Mouse (Mus musculus) brain, embryonic 18.5 days (tissue): ENCODE measurements at regions not wholly inside any gene's neighbourhood (a gene's known extent, or its start where the extent isn't known, plus 50 kb on each side); places are given as distances from the start of the nearest gene placed in this dataset.

Experiments used
- DNase-seq: peaks from one replicate; pipeline ENCODE4 v3.0.0-alpha.2; 2012; ENCODE audit warnings: low read depth, low spot score

DNA sequence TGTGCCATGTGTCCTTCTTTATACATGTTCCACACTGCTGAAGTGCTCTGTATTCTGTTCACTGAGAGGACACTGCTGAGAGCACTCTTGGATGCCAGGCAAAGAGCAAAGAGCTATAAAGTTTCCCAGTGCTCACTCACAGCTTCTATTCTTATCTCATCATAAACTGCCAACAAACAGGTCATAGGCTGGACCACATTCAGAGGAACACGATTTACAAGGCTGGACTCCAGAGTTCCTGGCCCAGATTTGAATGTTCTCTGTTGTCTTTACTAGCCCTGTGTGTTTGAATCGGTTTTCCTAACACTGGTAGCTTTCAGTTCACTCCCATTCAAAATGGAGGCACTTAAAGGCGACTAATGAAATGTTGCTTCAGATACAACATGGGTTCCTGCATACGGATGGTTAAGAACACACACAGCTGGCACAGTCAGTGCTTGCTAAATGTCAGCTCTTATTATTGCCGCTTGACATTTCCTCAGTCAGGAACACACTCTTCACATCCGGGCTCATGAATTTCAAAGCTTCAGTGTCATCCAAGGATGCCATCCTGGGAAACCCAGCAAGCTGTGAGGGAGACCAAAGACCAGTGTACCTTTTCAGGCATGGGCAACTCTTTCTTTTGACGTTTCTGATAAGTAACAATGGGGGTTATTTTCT lies 1203.8 kb downstream of the Gsdmc2 start:
- DNase-seq: no peak

DNA sequence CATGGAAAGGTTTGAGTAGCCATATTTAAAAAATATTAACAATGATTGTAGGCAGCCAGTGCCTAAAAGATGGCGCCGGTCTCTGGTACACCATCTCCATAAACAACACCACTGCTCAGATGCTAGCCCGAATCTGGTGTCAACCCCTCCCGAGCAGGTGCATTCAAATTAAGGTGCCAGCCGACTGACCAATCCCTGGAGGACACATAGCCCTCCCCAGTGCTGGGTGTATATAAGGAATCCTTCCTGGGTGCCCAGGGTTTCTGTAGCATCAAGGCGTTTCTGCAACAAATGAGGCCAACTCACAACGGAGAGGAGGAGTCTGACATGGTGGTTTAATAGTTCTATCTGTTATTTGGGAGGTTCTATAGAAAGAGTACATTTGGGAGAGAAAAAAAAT lies 1219.6 kb downstream of the Gsdmc2 start:
- DNase-seq: no peak

DNA sequence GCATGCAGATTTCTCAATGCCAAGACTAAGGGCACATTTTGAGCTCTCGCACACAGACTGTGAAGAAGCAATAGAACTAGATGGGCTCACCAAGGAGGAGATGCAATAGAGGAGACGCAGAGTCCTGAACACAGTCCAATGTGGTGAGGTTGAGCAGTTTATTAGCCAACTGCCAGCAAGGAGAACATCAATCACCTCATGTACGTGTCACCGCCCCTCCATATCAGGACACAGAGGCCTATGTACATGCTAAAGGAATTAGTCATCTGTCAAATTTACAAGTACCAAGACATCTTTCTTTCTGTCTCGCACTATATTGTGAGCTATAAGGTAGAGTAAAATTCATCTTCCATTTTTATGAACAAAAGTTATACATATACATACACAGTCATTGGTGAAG lies 1228.9 kb downstream of the Gsdmc2 start:
- DNase-seq: no peak

DNA sequence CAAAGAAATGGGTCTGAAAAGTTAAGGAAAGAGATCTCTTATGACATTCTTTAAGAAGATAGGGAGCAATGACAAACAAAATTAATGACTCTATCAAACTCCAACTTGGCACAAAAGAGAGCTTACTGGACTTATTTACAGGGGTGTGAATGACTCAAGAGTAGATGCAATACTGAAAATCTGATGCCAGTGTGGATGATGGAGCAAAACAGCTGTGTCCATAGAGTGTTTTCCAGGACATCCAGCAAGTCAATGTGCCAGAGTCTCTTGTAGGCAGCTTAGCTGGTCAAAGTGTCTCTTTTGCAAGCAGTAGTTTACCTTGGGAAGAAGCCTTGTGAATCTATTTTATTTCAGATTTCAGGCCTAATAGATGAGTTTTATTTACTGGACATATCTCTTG lies 1248.2 kb downstream of the Gsdmc2 start:
- DNase-seq: no peak

DNA sequence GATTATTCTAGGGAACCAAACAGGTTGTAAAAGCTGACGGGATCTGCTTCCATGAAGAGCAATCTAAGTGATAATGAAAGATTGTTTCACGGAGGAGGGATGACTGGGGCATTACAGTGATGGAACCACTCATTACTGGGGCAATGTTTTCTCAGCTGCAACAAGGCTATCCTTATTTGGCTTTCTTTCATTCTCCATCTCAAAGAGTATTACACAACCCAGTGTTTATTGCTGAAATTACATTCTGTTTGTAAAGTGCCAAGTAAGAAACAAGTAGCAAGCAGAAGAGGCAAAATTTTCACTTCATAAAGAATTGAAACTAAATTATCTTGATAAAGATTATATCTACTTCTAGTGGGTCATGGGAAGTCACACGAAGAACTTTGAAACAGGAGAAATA lies 1256.4 kb downstream of the Gsdmc2 start:
- no peak for DNase-seq

DNA sequence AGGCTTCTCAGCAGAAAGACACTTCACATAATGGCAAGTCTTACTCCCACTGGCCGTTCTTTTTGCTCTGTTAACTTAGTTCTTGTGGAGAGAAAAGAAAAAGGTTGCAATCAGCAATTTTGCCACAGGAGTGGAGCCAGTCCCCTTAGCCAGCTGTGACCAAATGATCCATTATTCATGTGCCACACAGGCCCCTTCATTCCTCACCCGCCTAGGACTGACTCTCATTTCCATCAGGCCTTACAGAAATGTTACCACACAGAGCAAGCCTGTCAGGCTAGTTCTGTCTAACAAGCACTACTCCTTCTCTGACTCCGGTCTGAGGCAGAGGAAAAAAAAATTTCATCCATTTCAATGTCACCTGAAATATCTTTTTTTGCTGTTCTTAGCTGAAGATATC lies 1266.2 kb downstream of the Gsdmc2 start:
- no peak for DNase-seq

DNA sequence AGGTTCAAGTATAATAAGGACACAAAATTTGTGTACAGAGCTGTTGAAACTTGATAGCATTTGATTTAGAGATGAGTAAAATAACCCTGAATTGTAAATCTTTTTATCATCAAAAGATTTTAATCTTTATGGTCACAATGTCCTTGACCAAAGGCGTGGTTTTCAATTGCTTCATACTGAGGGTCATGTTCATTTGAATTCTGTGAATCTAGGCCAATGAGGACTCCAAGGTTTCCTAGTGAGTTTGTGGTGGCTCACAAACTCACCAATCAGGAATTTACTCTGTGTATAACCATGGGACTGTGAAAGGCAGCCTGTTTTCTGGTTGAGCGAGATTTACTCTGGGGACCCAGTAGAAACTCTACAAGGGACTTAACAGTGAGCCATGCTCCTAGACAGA lies 1269.2 kb downstream of the Gsdmc2 start:
- no peak for DNase-seq

DNA sequence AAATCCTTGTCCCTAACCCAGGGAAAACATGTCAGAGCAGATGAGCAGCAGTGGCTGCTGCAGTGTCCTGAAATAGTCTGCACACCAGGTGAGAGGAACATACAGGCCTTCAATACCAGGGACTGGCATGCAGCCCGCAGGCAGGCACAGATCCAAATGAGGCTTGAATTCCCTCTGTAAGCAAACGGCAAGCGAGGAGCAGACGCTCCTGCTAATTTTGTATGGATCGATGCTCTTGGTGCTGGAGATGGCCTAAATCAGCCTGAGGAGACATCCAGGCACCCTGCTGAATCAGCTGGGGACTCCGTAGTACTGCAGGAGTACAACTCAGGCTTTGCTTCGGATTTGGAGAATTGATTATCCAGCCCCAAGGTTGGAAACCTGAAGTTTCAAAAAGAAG lies 1273.2 kb downstream of the Gsdmc2 start:
- peak; percentile 8 for DNase-seq

DNA sequence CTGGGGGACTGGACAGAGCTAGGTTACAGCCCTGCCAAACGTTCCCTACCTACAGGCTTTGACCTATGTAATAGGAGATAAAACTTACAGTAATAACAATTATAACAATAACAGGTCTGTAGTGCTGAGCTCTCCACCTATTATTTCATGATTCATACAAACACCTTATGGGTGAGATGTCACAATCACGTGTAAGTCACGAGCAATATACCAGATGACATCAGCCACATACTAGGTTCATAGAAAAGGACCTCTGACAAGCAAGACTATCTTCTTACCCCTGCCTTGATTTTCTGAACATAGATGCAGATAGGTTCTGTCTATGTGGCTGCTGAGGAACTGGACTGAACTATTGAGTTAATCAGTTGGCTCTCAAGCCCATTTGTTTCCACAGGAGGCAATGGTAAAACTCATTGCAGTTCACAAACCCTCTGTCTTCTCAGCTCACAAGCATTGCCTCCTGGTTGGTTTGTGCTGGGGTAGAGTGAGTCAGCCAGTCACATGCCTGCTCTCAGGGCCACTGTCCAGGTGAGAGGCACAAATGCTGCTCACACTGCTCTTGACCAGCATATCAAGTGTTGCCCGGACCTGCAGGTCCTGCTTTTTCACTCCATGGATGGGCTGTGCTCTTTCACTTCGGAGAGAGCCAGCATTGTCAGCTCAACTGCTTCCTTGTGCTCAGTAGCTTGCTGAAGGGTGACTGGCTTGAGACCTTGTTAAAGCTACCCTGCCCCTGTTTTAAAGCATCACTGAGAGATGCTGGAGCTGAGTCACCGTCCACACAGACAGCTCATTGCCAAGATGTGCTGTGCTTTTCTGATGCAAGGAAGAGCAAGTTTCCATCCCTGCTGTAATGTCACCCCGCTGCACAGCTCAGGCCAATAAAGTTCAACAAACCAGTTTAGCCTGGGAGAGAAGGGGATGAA lies 1275.9 kb downstream of the Gsdmc2 start:
- no peak for DNase-seq

DNA sequence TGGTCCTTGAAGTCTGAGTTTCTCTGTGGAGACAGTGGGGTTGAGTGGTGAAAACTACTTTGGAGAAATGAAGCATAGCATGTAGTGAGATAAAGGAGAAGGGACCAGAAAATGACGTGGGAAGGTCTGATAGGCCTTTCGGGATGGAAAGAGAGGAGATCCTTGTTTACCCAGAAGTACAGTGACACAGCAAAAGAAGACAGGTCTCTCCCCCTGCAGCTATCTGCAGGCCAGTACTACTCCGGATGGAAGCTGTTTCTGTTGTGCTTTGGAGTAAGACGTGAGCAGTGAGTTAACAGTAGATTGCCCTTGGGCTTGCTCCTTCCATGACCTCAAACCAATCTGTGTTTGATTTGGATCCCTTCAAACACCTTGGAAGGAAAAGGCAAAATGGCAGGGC lies 1277.5 kb downstream of the Gsdmc2 start:
- no peak for DNase-seq

DNA sequence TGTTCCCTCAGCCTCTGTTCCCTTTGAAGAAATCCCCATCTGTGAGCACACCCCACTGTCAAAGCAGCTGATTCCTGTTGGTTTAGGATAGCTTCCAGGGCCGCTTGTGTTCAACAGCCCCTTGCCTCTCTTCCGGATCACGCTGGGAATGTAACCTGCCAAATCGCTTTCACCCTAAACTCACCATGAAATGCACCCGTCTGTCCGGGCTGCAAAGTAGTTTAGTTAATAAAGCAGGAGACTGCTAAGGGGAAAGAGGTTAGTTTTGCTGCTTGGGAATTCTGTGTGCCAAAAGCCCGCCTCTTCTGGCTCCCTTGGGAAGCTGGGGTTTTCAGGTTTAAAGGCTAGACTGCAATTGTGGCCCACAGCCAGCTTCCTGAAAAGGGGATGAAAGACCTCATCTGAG lies 1278.9 kb downstream of the Gsdmc2 start:
- DNase-seq: peak; percentile 52

DNA sequence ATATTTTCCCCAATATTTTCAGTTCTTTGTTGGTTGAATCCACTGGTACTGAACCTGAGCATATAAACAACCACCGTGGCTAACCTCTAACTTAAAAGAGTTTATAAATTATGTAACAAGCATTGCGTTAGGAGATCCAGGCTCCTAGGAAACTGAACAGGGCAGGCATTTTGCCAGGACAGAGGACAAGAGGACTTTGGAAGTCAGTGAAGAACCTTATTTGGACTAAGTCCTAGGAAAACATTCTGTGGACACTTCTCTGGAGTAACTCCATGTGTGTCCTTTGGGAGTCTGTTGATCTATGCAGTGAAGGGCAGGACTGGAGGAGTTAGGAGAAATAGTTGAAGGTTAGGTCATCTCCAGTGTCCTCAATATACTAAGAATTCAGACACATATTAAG lies 1311.7 kb downstream of the Gsdmc2 start:
- DNase-seq: no peak

DNA sequence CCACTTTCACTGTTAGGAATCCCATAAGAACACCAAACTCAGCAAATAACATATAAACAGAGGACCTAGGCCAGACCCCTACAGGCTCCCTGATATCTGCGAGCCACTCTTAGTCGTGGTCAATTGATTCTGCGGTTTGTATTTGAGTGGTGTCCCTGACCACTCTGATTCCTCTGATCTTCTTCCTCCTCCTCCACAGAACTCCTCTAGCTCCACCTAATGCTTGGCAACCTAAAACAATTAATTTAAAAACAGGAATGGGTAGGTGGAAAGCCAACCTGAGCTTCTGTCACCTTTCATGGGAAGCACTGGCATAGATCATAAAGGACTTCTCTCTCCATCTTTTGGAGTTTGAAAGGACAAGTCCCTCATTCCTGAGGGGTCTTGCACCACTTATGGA lies 1316.0 kb downstream of the Gsdmc2 start:
- no peak for DNase-seq

DNA sequence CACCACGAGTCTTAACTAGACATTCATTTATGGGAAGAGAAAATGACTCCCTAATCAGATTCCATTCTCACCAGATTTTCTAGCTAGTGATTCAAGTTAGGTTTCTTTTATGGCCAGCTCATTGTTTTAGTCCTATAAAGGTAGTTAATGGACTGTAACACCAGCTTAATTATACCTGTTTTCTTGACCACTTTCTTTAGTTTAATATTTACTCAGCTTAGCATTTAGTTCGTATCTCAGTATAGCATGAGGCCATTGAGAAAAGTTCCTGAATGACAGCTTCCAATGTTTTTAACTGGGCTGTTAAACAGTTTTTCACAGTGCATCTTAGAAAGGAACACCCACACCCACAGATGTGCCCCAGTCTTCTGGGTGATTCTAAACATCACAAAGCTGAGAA lies 1320.3 kb downstream of the Gsdmc2 start:
- no peak for DNase-seq

DNA sequence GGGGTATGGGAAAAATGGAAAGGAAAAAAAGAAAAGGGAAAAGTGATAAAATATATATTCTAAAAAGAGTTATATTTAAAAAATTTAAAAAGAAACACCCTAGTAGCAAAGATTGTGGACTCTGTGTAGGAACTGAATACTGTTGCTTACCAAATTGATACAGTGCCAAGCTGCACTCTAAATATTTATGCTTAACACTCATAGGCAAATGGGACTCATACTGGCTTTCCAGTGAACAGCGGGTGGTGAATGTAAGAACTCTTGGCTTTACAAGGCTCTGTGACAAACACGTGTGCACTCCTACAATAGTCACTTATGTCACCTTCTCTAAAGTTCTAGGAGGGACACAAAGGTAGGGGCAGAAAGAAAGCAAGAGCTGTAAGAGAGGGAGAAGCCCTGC lies 1320.8 kb downstream of the Gsdmc2 start:
- DNase-seq: no peak

DNA sequence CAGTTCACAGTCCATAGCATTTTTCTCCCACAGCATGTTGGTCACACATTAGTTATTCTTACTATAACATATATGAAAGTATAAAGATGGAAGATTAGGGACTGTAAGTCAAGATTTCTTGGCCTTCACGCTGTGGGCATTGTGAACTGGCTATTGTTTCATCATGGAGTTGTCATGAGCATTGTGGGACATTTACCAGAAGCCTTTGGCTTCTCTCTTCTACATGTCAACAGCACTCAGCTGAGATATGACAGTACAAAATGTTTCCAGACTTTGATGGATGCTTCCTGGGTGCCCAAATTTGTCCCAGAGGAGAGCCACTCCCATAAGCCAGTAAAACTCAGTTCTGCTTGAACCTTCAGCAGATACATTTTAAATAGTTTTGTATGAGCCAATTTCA lies 1331.5 kb downstream of the Gsdmc2 start:
- no peak for DNase-seq

DNA sequence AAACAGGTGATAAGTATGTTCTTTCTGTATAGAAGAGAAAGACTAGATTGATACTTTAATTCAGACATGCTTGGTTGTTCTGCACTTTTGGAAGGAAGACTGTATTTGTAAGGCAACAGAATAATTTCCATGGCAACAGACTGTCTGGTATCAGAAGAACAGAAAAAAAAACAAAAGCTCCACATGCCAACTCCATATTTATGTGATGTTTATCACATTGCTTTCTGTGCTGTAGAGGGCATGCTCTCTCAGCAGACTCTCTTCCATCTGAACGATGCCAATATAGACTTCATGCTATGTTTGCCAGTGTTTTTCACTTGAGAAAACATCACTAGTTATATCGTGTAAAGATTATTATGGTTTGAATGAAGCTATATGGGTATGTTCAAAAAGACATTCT lies 1333.5 kb downstream of the Gsdmc2 start:
- DNase-seq: peak; percentile 42

DNA sequence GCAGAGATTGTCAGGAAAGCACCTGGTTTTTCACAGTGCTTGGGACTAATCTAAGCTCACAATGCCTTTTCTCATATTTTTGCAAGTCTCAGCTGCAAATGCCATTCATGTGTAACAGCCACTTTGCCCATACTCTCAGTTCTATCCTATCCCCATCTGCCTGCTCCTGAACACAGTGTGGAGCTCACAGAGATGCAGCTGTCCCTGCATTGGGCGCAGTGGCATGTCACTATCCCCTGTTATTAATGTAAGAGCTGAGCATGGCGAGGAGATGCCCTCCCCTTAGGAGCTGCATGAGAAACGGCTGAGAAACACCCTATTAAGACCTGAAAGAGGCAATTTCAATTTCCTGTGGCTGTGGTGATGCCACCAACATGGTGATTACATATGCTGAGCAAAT lies 1341.1 kb downstream of the Gsdmc2 start:
- no peak for DNase-seq

DNA sequence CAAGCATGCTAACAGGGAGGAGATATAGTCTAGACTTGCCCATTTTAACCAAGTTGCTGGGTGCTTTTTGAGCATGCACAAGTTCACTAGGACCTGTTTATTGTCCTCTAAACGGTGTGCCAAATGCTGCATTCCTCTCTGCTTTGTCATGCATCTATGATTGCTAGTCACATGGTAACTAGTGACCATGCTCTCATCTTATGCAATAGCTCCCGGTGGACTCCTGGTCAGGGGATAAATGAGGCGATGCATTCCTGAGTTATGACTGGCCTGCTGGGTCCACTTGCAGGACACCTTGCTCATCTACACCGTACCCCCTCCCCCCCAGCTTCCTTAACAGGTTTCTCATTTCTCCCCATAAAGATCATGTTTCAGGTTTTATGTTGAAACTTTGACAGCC lies 1344.0 kb downstream of the Gsdmc2 start:
- no peak for DNase-seq

DNA sequence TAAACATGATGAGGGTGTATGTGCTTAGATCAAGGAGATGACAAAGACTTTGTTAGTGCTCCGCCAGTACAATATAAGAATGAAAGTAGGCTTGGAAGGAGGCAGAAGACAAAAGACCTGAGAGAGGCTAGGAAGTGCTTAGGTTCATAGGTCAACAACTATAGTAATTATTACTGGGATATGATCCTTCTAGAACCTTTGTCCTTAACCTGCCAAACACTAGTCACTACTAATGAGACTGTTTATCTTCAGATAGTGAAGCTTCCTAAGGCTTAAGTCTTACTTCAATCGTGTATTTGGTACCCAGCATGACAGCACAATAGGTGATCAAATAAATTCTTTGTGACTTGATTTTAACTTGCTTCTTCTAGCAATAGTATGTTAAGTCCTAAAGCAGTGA lies 1344.5 kb downstream of the Gsdmc2 start:
- DNase-seq: no peak

DNA sequence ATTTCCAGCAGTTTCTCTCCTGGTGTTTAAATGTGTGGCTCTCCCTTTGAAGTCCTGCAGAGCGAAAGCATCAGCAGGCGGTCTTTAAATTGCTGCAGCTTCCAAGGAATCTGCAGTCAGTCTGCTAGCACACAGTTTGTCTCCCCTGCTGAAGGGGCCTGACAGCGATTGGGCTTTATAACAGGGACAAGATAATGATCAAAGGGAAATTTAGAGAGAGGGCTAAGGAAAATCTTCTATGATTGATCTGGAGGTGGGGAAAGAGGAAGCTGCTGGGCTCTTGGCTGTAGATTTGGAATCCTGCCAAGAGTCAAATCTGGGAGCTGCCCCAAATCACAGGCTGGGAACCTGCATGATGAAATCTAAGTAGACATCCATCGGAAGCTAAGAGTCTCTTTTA lies 1348.8 kb downstream of the Gsdmc2 start:
- DNase-seq: no peak

DNA sequence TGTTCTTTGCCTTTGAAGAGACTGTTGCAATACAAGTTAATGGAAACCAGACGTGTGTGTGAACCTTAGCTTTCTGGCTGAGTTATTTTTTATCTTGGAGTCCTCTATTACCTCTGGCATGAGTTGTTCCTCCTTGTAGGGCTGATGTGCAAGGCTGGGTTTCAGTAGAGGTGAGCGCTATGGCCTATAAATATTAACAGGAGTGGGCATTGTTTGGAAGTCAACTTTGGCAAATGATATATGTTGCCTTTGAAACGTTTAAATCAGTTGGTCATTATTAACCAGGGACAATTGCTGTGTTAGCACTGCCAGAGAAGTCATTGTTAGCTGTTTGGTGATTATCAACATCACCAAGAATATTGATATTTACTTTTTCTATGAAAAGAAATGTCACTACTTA lies 1352.6 kb downstream of the Gsdmc2 start:
- DNase-seq: no peak

DNA sequence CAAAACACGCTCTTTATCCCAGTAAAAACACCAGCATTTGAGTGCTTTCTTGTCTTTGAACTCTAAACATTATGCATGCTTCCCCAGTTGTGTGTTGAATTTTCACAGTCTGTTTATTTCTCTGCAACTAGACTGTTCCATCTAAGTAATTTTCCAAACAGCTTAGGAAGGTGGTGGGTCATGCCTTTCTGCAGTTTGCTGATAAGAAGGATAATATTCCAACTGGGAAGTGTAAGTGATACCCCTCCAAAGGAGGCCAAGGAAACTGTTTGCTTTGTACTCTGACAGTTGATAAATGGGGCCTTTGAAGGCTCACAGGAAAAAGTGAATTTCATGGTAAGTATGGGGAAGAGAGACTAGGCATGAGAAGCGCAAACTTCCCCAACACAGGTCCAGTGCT lies 1354.4 kb downstream of the Gsdmc2 start:
- DNase-seq: no peak
